Mouse (Mus musculus) embryonic facial prominence, embryonic 11.5 days (tissue): ENCODE measurements around the gene Eva1b. TPM values are rescaled to one million over a fixed set of nuclear protein-coding genes. Genes with fewer than 3 reads are reported as not detected.
A peak's percentile ranks its signal among the peaks of the same experiment; 100 is the strongest.

Experiments
- ATAC-seq: fragments of 200-750 bp; cut with Nextera tagmentation; replicated peaks from 2 replicates; pipeline ENCODE4 v1.8.0; 2017; ENCODE audit warnings: low read depth; ENCODE audit not compliant: insufficient number of reproducible peaks, low FRiP score, low TSS enrichment
- DNase-seq: peaks from one replicate; pipeline ENCODE4 v3.0.0-alpha.2; 2015; ENCODE audit warnings: low spot score
- H3K27ac ChIP-seq: fragments of 300-500 bp; sonication (generic); replicated peaks from 2 replicates; pipeline ENCODE4 v1.5.1; 2014; ENCODE audit warnings: mild to moderate bottlenecking, low read depth, low read length, control low read depth
- H3K27me3 ChIP-seq: fragments of 300-500 bp; sonication (generic); 2 replicates; pipeline ENCODE4 v1.6.1; 2014; ENCODE audit warnings: mild to moderate bottlenecking, low read length, moderate library complexity, mixed read lengths; ENCODE audit not compliant: control insufficient read depth, insufficient read depth
- H3K36me3 ChIP-seq: fragments of 300-500 bp; sonication (generic); replicated peaks from 2 replicates; pipeline ENCODE4 v1.6.1; 2014; ENCODE audit warnings: low read depth, mild to moderate bottlenecking, low read length, moderate library complexity, mixed read lengths; ENCODE audit not compliant: control insufficient read depth, insufficient read depth
- H3K4me1 ChIP-seq: fragments of 300-500 bp; sonication (generic); 2 replicates; pipeline ENCODE4 v1.6.1; 2014; ENCODE audit warnings: low read length, mixed read lengths; ENCODE audit not compliant: control insufficient read depth, insufficient read depth
- H3K4me2 ChIP-seq: fragments of 300-500 bp; sonication (generic); 2 replicates; pipeline ENCODE4 v1.6.1; 2014; ENCODE audit warnings: low read depth, mild to moderate bottlenecking, control low read depth, low read length, moderate library complexity
- H3K4me3 ChIP-seq: fragments of 300-500 bp; sonication (generic); 2 replicates; pipeline ENCODE4 v1.5.1; 2014; ENCODE audit warnings: low read depth, low read length, control low read depth
- H3K9ac ChIP-seq: fragments of 300-500 bp; sonication (generic); replicated peaks from 2 replicates; pipeline ENCODE4 v1.6.1; 2014; ENCODE audit warnings: mild to moderate bottlenecking, control low read depth, low read length
- H3K9me3 ChIP-seq: fragments of 300-500 bp; sonication (generic); replicated peaks from 2 replicates; pipeline ENCODE4 v1.6.1; 2016; ENCODE audit warnings: mild to moderate bottlenecking, low read length, inconsistent platforms, mixed read lengths; ENCODE audit not compliant: control insufficient read depth
- WGBS: fragments of 180-500 bp; shearing (Covaris S2); extraction: QIAGEN DNeasy Blood & Tissue Kit; methylation state at CpG from one replicate; pipeline ENCODE4 v1.1.7; 2014; 5-methylcytosine and 5-hydroxymethylcytosine counted together
- polyA plus RNA-seq: library from polyadenylated mRNA; unstranded; fragments of >200 nt; fragmentation: Nextera tagmentation; extraction: Ambion mirVana; gene quantifications from 2 replicates; pipeline ENCODE4 v1.2.1, GENCODE M21; 2014

Eva1b gene
- polyA plus RNA-seq, 1 experiment from 2014 or later, result 48.9 TPM

DNA sequence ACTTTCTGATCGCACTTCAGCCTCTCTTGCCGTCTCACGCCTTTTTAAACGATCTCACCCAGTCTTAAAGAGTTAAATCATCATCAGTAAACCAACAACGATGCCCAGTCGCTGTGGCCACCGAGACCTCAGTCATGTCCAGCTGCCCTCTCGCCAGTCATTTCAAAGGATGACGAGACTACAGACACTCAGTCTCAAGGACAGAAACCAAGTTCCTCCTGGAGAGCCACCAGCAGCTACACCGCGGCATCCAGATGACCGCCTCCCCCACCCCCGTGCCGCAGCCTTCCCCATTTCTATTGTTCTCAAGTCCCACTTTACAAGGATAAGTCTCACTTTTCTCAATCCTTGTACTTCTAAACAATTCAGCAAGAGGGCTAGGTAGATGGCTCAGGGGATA is 5.3 kb downstream of the Eva1b start:
- H3K4me1 ChIP-seq, result peaks cover 12% of the 10 kb centered on the region
- no peak for ATAC-seq
- 63% methylated on average over 14 of the region's 14 CpGs for WGBS
- no peak overlapping the region for H3K4me3 ChIP-seq
- H3K9me3 ChIP-seq, result no peaks in the 10 kb centered on the region
- no peaks in the 10 kb centered on the region for H3K27me3 ChIP-seq
- no peak overlapping the region for H3K4me2 ChIP-seq
- no peak overlapping the region for H3K27ac ChIP-seq
- H3K36me3 ChIP-seq, result no peaks in the 10 kb centered on the region
- DNase-seq, result no peak
- H3K9ac ChIP-seq, result no peak overlapping the region

DNA sequence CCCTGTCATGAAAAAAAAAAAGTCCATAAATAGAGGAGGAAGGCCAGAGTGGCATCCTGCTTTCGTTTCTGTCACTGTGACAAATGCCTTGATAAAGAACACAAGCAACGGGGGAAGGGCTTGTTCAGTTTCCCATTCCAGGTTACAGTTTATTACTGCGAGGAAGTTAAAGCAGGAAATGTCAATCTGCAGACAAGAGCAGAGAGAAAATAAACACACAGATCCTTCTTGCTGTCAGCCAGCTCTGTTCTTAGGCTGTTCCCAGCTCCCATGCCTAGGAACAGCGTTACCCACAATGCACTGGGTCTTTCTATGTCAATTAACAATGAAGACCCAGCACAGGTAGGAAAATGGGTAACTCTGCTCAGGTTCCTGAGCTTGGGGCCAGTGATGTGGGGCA is 7.6 kb downstream of the Eva1b start:
- DNase-seq, result peak; percentile 11
- 43% methylated on average over 4 of the region's 4 CpGs for WGBS
- Histone ChIP-seq H3K36me3 (no peaks in the 10 kb centered on the region), H3K4me1 (peaks cover 7% of the 10 kb centered on the region; the same call in 1 of the 2 replicates), H3K9me3 (no peaks in the 10 kb centered on the region), H3K9ac (no peak overlapping the region), H3K27ac (no peak overlapping the region), H3K4me2 (no peak overlapping the region), H3K4me3 (no peak overlapping the region), H3K27me3 (no peaks in the 10 kb centered on the region)
- ATAC-seq, result no peak

DNA sequence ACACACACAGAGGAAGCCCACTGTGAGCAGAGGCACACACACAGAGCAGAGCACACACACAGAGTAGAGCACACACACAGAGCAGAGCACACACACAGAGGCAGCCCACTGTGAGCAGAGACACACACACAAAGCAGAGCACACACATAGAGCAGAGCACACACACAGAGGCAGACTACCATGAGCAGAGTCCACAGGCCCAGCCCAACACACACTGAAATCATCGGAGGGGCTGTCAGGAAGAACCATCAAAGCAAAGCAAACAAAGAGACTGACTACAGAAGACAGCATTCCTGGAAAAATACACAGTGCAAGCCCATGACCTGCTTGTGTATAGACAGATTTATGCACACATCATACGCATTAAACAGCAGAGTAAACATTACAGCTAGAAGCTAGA is 8.3 kb downstream of the Eva1b start:
- Histone ChIP-seq H3K9me3 (no peaks in the 10 kb centered on the region), H3K36me3 (no peaks in the 10 kb centered on the region), H3K27me3 (no peaks in the 10 kb centered on the region), H3K4me1 (peaks cover 5% of the 10 kb centered on the region; the same call in 1 of the 2 replicates), H3K27ac (peak overlapping the region; percentile 72; the same call in 1 of the 2 replicates), H3K4me3 (no peak overlapping the region), H3K9ac (no peak overlapping the region; the same call in 1 of the 2 replicates), H3K4me2 (no peak overlapping the region)
- DNase-seq, result peak; percentile 13
- 48% methylated on average over 2 of the region's 2 CpGs for WGBS
- ATAC-seq, result 0 out of 2 replicates have a peak, but pooled peaks have one; percentile 13

DNA sequence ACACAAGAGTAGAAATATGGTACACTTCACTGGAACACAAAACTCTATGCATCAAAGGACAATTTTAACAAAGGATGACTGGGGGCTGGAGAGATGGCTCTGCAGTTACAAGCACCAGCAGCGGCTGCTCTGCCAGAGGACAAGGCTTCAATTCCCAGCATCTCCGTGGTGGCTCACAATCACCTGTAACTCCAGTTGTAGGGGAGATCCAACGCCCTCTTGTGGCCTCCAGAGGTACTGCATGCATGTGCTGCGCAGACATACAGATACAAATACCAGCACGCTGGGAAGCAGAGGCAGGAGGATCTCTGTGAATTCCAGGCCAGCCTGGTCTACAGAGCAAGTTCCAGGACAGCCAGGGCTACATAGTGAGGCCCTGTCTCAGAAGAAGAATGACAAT is 9.1 kb downstream of the Eva1b start:
- Histone ChIP-seq H3K27me3 (no peaks in the 10 kb centered on the region), H3K4me2 (no peak overlapping the region), H3K9me3 (no peaks in the 10 kb centered on the region), H3K4me1 (no peaks in the 10 kb centered on the region; the same call in 1 of the 2 replicates), H3K4me3 (no peak overlapping the region), H3K36me3 (no peaks in the 10 kb centered on the region), H3K9ac (no peak overlapping the region), H3K27ac (no peak overlapping the region)
- ATAC-seq (no peak), DNase-seq (peak; percentile 37)
- 58% methylated on average over 5 of the region's 5 CpGs for WGBS

DNA sequence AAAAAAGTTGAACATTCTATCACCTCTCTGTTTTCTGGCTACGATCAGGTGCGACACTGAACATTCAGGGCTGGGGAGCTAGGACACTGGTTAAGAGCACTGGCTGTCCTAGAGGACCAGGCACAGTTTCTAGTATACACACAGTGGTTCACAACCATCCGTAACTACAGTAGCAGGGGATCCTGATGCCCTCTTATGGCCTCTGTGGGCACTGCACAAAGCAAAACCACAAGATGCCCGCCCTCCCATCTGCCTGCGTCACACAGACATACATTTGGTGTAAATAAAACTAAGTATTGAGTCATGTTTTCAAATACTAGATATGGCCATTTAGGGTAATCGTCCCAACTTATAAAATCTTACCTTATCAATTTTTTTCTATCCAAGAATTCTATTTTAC is 10.0 kb downstream of the Eva1b start:
- no peak overlapping the region for H3K4me2 ChIP-seq
- no peak overlapping the region for H3K27ac ChIP-seq
- no peaks in the 10 kb centered on the region for H3K9me3 ChIP-seq
- no peak overlapping the region for H3K9ac ChIP-seq
- no peaks in the 10 kb centered on the region; the same call in 1 of the 2 replicates for H3K4me1 ChIP-seq
- DNase-seq, result no peak
- no peak for ATAC-seq
- WGBS, result 87% methylated on average over 6 of the region's 6 CpGs
- H3K36me3 ChIP-seq, result no peaks in the 10 kb centered on the region
- no peaks in the 10 kb centered on the region for H3K27me3 ChIP-seq
- no peak overlapping the region for H3K4me3 ChIP-seq

DNA sequence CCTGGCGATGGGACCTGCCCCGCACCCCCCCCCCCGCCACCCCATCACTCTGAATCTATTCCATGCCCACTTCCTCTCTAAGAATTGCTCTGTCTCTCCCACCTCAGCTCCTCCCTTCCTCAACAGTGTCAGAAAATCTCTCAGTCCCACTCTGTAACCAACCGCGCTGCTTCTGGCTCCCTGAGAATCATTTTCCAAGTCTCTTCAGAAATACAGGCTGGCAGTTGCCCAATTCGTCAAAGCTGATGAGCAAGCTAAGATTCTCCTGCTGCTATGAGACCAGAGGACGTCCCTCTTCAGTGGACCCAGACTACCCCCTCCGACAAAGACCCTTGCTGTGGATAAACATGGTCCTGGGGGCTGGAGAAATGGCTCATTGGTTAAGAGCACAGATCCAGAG is 11.9 kb downstream of the Eva1b start:
- H3K9me3 ChIP-seq, result no peaks in the 10 kb centered on the region
- ATAC-seq (no peak), DNase-seq (no peak)
- no peak overlapping the region for H3K4me2 ChIP-seq
- H3K4me1 ChIP-seq, result no peaks in the 10 kb centered on the region; the same call in none of the 2 replicates
- no peak overlapping the region for H3K9ac ChIP-seq
- H3K27me3 ChIP-seq, result no peaks in the 10 kb centered on the region
- no peaks in the 10 kb centered on the region for H3K36me3 ChIP-seq
- H3K4me3 ChIP-seq, result no peak overlapping the region
- no peak overlapping the region for H3K27ac ChIP-seq
- WGBS, result 84% methylated on average over 8 of the region's 8 CpGs

DNA sequence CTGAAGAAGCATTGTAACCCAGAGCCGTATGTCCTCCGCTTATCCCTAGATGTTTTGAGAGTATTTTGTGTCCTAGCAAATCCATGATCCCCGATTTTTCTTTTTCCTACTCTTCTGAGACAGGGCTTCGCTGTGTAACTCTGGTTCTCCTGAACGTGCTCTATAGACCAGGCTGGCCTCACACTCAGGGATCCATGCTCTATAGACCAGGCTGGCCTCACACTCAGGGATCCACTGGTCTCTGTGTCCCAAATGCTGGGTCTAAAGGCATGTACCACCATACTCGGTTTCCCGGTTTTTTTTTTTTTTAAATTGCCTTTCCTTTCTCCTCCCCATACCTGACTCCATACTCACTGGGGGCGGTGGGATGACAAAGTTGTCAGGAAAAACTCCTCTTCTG is 13.4 kb downstream of the Eva1b start:
- no peak overlapping the region for H3K27ac ChIP-seq
- H3K4me2 ChIP-seq, result no peak overlapping the region
- H3K9me3 ChIP-seq, result no peaks in the 10 kb centered on the region
- H3K36me3 ChIP-seq, result peaks cover 2% of the 10 kb centered on the region; the same call in 1 of the 2 replicates
- no peaks in the 10 kb centered on the region; the same call in none of the 2 replicates for H3K4me1 ChIP-seq
- H3K4me3 ChIP-seq, result no peak overlapping the region
- H3K27me3 ChIP-seq, result no peaks in the 10 kb centered on the region
- 86% methylated on average over 8 of the region's 8 CpGs for WGBS
- ATAC-seq, result no peak
- H3K9ac ChIP-seq, result no peak overlapping the region
- no peak for DNase-seq

DNA sequence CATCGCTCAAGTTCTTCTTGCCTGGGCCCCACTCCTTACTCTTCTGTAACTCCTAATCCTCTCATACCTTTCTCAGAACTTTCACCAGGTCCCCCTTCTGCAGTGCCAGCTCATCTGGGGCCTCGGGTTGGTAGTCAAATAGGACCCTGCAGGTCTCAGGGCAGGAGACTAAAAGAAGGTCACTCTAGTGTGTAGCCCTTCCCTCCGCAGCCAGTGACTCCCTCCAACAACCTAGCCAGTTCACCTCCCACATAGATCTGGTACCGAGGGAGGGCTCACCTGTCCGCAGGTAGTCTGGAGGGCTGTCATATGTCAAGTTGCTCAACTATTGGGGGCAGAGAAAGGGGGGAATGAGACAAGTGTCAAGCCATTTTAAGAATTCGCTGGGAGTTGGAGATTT is 13.9 kb downstream of the Eva1b start:
- ATAC-seq (no peak), DNase-seq (no peak)
- Histone ChIP-seq H3K4me2 (no peak overlapping the region), H3K27me3 (no peaks in the 10 kb centered on the region), H3K4me1 (no peaks in the 10 kb centered on the region; the same call in none of the 2 replicates), H3K9ac (no peak overlapping the region), H3K27ac (no peak overlapping the region), H3K4me3 (no peak overlapping the region), H3K36me3 (peaks cover 3% of the 10 kb centered on the region), H3K9me3 (no peaks in the 10 kb centered on the region)
- 88% methylated on average over 6 of the region's 6 CpGs for WGBS
